Mouse (Mus musculus) urinary bladder, postnatal 25 days (tissue): Measurements from ENCODE around the gene Ptger1.

Source experiments
- DNase-seq: peaks from one replicate; pipeline ENCODE4 v3.0.0; 2022; ENCODE audit warnings: low spot score

Ptger1 gene

DNA sequence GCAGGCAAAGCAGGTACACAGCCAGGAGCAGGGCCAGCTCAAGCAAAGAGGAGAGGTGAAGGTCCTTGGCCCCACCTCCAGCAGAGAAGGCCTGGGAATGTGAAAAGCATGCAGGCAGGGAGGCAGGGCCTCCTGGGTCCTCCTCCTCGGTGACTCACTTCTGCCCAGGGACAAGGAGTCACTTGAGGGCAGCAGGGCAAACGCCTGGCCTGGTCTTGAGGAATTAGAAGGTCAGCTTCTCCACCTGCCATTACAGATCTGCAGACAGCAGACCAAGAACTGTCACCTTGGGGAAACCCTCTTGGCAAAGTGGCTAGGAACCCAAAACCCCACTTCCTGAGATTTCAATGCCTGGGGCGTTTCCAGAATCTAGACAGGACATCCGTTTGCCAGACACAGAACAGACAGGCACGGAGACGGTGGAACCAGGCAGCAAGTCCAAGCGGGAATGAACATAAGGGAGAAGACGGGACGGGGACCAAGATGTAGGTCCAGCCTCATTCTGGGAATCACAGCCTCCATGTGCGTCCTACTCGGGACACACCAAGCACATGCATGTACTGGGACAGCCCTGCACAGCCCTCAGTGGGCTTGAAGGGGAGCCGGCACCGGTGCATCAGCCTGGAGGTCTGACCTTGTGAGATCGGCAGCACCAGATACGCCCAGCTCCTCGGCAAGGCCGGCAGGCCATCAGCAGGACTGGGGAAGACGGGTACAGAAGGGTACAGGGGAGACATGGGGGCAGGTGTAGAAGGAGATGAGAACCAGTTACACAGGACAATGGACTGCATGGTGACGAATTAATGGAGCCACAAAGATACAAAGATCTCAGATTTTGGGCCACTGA, 31.1 kb downstream of the Ptger1 start:
- peak; percentile 46 for DNase-seq

DNA sequence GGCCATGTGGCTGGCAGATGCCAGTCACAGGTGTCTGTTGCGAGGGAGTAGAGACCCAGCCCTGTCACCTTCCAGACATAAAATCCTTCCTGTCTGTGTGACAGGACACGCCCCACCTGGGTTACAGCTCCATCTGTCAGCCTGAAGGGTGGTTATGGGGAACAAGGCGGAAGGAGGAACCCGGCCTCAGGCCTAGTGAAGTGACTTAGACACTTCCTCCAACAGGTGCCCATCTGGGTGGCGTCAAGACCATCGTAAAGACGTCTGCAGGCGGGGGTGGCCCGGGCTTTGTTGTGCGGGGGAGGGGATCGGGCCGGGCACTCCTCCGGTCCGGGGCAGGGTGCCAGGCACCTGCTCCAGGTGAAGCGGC, 31.8 kb downstream of the Ptger1 start:
- peak; percentile 31 for DNase-seq

DNA sequence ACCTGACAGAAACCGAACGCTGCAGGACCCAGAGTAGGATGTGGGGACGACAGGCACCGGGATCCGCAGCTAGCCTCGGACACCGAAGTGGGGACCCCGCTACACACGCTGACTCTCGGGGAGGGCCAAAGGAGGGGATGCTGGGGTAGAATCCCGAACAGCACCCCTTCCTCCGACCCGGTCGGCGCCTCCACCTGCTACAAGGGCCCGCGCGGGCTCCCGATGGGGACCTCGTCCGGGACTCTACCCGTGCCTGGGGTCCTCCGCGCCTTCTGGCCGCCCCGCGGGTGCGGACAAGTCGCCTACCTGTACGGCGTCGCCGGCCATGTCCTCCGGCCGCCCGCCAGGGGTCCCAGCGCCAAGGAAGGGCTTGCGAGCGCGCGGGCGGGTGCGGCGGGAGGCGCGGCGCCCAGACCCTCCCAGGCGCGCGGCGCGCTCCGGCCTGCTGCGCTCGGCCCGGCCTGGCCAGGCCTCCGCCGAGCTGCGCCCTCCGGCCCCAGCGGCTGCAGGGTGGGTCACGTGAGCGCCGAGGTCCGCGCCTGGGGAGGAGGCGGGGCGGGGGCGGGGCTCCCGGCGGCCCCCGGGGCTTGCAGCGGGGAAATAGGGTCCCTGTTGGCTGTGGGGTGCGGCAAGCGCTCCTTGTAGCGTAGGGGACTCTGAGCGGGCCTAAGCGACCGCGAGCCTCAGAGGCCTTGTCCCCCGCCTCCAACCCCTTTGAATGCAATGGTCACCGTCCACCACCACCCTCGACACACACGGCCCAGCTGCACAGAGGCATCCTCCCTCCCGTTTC, 32.4 kb downstream of the Ptger1 start, which contains the start of gene Pkn1:
Pkn1 (minus strand) TSS at position 519 of the 793 bp plus-strand sequence.
- DNase-seq: peak; percentile 64

DNA sequence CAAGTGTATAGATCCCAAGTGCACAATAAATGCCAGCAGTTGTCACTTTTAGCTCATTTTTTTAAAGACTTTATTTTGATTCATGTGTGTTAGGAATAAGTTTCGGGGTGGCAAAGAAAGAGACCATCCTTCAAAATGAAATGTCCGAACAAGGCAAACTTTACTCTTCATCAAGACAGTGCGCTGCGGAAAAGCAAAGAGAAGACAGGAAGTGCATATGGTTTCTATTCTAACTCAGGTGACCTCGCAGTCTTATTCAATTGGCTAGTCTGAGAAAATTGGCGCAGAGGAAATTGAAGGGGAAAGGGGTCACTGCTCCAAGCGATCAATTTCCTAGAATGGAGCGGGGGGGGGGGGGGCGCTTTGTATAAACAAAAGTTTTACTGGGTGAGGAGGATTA, 33.1 kb downstream of the Ptger1 start:
- no peak for DNase-seq

DNA sequence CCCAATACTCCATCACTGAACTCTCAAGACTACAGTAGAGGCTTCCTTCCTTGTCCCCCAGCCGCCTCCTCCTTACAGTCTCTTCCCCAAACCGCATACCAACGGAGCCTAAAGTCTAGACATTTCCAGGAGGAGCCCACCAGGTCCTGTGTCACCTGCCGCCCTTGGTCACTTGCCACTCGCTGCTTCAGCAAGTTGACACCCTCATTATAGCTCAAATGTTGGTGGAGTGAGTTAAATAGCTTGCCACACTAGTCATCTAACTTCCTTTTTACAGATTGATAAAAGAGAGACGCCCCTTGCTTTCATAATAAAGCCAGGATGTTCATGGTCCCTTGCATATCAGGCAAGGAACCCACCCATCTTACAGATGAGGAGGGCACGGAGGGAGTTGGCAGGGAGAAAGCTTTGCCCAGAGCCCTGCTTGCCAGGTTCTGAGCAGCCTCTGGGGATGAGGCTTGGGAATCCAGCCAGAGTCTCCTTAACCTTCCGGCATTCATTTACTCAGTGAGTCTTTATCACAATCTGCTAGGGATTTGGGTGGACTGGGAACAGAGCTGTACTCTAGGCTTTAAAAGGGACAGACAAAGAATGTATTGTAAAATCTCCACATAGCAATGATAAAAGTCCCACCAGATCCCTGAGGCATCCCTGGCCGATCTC, 34.1 kb downstream of the Ptger1 start:
- DNase-seq: no peak

GRCm38 (mm10) chr8:83703426-83703825, 36.9 kb downstream of the Ptger1 start:
- DNase-seq: no peak

DNA sequence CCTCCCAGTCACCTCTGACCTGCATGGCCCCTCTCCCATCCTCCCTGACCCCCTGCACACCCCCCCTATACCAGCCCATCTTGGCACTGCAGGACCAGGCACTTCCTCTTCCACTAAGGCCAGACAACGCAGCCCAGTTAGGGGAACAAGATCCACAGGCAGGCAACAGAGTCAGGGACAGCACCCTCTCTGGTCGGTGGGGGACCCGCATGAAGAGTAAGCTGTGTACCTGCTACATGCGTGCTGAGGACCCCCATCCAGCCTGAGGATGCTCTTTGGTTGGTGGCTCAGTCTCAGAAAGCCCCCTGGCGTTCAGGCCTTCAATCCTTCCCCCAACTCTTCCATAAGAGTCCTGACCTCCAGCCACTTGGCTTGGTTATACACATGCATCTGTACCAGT, 39.9 kb downstream of the Ptger1 start:
- no peak for DNase-seq

DNA sequence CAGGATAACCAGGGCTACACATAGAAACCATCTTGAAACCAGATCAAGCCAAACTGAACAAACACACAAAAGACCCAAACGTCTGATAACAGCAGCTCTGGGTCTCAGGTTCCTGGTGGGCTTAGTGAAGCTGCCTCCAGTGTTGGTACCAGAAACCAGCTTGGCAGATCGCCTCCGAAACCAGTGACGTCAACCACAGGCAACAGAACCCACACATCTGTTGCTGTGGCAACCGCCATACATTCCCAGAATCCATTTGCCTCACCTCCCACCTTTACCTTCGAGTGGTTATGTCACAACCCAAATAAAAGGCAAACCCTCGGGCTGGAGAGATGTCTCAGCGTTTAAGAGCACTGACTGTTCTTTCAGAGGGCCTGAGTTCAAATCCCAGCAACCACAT, 41.1 kb downstream of the Ptger1 start:
- DNase-seq: no peak

DNA sequence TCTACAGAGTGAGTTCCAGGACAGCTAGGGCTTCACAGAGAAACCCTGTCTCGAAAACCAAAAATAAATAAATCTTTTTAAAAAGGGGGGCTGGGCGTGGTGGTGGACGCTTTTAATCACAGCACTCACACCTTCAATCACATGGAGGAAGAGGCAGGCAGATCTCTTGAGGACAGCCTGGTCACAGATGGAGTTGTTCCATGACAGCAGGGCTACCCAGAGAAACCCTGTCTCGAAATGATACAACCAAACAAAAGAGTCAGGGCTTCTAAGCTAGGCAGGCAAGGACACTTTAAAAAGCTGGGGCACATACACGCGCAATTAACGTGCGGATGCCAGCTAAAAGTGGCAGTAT, 48.2 kb downstream of the Ptger1 start:
- no peak for DNase-seq

- DNase-seq: peak; percentile 89
Observed at GRCm38 (mm10) chr8:83715031-83715690, 48.7 kb downstream of the Ptger1 start, which contains the start of gene Ddx39. Gene Ddx39, plus strand, starts transcription at chr8:83715177.

- DNase-seq: no peak
Observed at GRCm38 (mm10) chr8:83715771-83716170, 49.3 kb downstream of the Ptger1 start.

DNA sequence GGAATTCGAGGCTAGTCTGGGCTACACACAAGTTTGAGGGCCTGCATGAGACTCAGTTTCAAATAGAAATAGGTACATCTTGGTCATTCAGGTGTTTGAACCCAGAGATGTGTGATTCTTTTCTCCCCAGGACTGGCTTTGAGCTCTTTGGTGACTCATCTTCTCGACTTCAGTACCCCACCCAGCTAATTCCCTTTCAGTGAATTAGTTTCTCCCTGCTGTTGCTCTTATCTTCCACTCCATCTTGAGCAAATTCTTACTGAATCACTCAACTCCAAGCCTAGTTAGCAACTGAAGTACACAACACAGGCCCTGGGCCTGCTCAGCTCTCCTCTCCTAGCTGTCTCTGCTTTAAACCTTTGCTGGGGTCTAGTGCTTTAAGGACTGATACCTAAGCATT, 50.1 kb downstream of the Ptger1 start:
- no peak for DNase-seq

DNA sequence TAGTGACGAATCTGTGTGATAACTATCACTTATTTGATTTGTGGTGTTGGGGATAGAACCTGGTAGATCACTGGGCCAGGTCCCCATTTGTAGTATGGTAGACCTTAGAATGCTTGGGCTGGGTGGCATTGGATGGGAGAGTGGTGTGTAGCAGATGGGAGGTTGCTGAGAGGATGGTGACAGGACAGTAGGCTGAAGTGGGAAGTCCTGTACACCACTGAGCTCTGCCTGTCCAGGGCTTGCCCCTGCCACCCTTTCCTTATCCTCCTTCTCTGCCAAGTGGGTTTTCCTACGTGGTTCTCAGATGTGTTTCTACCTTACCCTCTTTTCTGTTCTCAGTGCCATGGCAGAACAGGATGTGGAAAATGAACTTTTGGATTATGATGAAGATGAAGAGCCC, 52.6 kb downstream of the Ptger1 start:
- no peak for DNase-seq

DNA sequence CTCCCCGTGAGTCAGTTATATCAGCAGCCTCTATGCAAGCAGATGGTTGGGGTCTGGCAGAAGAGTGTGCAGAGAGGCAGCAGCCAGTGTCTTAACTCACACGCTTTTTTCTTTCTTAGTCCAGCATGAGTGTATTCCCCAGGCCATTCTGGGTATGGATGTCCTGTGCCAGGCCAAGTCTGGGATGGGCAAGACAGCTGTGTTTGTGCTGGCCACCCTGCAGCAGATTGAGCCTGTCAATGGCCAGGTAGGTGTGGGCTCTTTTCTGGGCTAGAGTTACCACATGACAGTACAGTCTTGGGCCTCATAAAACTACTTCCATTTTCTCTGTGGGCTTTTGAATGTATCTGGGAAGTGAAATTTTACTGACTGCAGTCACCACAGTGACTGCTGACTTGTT, 53.2 kb downstream of the Ptger1 start:
- no peak for DNase-seq

GRCm38 (mm10) chr8:83721405-83722025, 55.0 kb downstream of the Ptger1 start:
- DNase-seq: no peak
